Mouse (Mus musculus) hindbrain, embryonic 14.5 days (tissue): Measurements from ENCODE around the gene Plcd4. TPM values are rescaled to one million over a fixed set of nuclear protein-coding genes. Genes with fewer than 3 reads are reported as not detected.
A peak's percentile ranks its signal among the peaks of the same experiment; 100 is the strongest.

Source experiments
- ATAC-seq: fragments of 200-750 bp; cut with Nextera tagmentation; 2 replicates; pipeline ENCODE4 v1.8.0; 2017; ENCODE audit warnings: moderate number of reproducible peaks, mild to moderate bottlenecking, moderate TSS enrichment, moderate library complexity; ENCODE audit not compliant: low FRiP score
- DNase-seq: peaks from one replicate; pipeline ENCODE4 v3.0.0-alpha.2; 2015; ENCODE audit warnings: low spot score
- H3K27ac ChIP-seq: fragments of 300-500 bp; sonication (generic); 2 replicates; pipeline ENCODE4 v1.5.1; 2014; ENCODE audit warnings: mild to moderate bottlenecking, moderate library complexity
- H3K27me3 ChIP-seq: fragments of 300-500 bp; sonication (generic); 2 replicates; pipeline ENCODE4 v1.6.1; 2014; ENCODE audit warnings: mild to moderate bottlenecking, low read length, mixed read lengths; ENCODE audit not compliant: control insufficient read depth, insufficient read depth
- H3K36me3 ChIP-seq: fragments of 300-500 bp; sonication (generic); replicated peaks from 2 replicates; pipeline ENCODE4 v1.6.1; 2014; ENCODE audit not compliant: control insufficient read depth, insufficient read depth
- H3K4me1 ChIP-seq: fragments of 300-500 bp; sonication (generic); replicated peaks from 2 replicates; pipeline ENCODE4 v1.6.1; 2014; ENCODE audit warnings: antibody characterized with exemption, low read length, mixed read lengths; ENCODE audit not compliant: control insufficient read depth, insufficient read depth
- H3K4me2 ChIP-seq: fragments of 300-500 bp; sonication (generic); replicated peaks from 2 replicates; pipeline ENCODE4 v1.6.1; 2014; ENCODE audit warnings: mild to moderate bottlenecking, moderate library complexity
- H3K4me3 ChIP-seq: fragments of 300-500 bp; sonication (generic); replicated peaks from 2 replicates; pipeline ENCODE4 v1.5.1; 2014; ENCODE audit warnings: mild to moderate bottlenecking, low read length
- H3K9ac ChIP-seq: fragments of 300-500 bp; sonication (generic); 2 replicates; pipeline ENCODE4 v1.6.1; 2014
- H3K9me3 ChIP-seq: fragments of 300-500 bp; sonication (generic); 2 replicates; pipeline ENCODE4 v1.6.1; 2016; ENCODE audit warnings: low read length; ENCODE audit not compliant: control insufficient read depth
- WGBS: fragments of 180-500 bp; shearing (Covaris S2); extraction: QIAGEN DNeasy Blood & Tissue Kit; methylation state at CpG from one replicate; pipeline ENCODE4 v1.1.7; 2014; 5-methylcytosine and 5-hydroxymethylcytosine counted together
- polyA plus RNA-seq: library from polyadenylated mRNA; unstranded; fragments of >200 nt; fragmentation: Nextera tagmentation; extraction: Ambion mirVana; gene quantifications from 2 replicates; pipeline ENCODE4 v1.2.1, GENCODE M21; 2014

Gene Plcd4
- polyA plus RNA-seq, 1 experiment from 2014 or later: 4.9 TPM

DNA sequence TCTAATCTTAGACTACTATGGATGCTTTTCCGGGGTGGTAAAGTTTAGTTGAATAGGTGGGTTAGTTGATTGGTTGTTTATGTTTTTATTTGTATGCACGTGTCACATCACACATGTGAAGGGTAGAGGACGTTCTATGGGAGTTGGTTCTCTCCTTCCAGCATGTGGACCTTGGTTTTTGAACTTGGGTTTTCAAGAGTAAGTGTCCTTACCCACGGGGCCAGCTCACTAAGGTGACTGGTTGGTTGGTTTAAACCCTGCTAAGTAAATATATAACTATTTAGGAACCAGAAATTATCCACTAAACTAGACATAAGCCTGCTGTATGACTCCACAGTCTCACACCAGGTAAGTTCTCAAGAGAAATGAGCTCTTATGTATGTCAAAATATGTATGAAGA, 17.9 kb upstream of the Plcd4 start:
- WGBS: 94% methylated on average over 4 of the region's 4 CpGs

DNA sequence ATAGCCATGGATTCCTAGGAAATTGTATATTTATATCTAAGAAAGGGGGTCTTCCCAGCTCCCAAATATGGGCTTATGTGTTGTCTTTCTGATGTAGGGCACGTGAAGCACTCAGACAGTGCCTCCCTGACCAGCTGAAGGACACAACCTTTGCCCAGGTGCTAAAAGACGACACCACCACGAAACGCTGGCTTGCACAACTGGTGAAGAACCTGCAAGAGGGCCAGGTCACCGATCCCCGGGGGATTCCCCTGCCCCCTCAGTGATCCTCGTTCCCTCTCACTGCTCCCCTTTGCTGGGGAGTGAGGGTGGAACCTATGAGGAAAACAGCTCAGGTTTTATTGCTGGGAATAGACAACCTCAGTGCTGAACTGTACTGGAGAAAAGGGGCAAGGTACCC, 14.1 kb upstream of the Plcd4 start:
- Histone ChIP-seq H3K4me3 (no peak overlapping the region), H3K27me3 (no peaks in the 10 kb centered on the region), H3K36me3 (peaks cover 96% of the 10 kb centered on the region), H3K4me2 (no peak overlapping the region), H3K27ac (no peak overlapping the region), H3K4me1 (no peaks in the 10 kb centered on the region), H3K9ac (no peak overlapping the region), H3K9me3 (no peaks in the 10 kb centered on the region)
- ATAC-seq (no peak), DNase-seq (no peak)
- WGBS: 91% methylated on average over 7 of the region's 7 CpGs

More for the DNA sequence above, 17.9 kb upstream of the Plcd4 start:
- Histone ChIP-seq H3K9ac (no peak overlapping the region), H3K4me2 (no peak overlapping the region), H3K27ac (no peak overlapping the region), H3K36me3 (peaks cover 93% of the 10 kb centered on the region), H3K9me3 (no peaks in the 10 kb centered on the region), H3K4me1 (no peaks in the 10 kb centered on the region), H3K4me3 (no peak overlapping the region), H3K27me3 (no peaks in the 10 kb centered on the region)
- ATAC-seq (no peak), DNase-seq (no peak)

DNA sequence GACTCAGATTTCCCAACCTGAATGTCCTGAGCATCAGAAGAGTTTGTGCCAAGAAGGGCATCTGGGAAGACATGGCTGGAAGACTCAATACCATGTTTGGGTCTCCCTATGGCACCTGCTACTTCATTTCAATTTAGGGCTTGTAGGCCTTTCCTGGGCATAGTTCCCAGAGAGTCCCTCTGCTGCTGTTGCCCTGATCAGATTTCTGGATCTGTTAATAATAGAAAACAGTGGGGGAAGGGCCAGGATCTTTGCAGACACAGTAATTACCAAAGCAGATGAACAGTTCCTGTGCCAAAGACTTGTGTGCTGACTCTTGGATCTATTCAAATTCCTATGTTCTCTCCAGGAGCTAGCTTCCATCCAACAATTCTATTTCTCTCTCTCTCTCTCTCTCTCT, 4.0 kb upstream of the Plcd4 start:
- no peaks in the 10 kb centered on the region for H3K4me1 ChIP-seq
- H3K36me3 ChIP-seq: no peaks in the 10 kb centered on the region
- ATAC-seq (no peak), DNase-seq (peak; percentile 27)
- no peak overlapping the region for H3K4me2 ChIP-seq
- H3K27ac ChIP-seq: no peak overlapping the region
- no peaks in the 10 kb centered on the region for H3K9me3 ChIP-seq
- H3K9ac ChIP-seq: no peak overlapping the region
- no peak overlapping the region for H3K4me3 ChIP-seq
- H3K27me3 ChIP-seq: no peaks in the 10 kb centered on the region

DNA sequence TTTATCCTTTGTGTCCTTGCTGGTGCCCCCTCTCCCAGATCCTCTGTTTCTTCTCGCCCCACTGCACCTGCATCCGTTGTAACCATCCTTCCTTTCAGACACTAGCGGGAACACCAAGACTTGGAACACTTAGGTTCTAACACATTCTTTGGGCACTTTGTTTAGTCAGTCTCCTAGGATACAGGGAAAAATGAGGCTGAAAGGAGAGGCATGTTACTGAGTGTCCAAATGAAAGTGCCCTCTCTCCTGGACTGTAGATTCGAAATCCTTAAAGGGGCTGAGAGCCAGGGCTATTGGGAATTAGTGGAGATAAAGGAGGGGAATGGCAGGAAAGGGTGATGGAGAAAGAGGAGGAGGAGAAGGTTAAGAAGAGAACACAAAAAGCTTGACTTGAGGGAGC, 1.5 kb downstream of the Plcd4 start, which contains the start of gene Usp37:
Usp37 (minus strand) TSS at position 101 of the 400 bp plus-strand sequence.
- H3K27me3 ChIP-seq: no peaks in the 10 kb centered on the region
- peak within 1 kb of the TSS; percentile 6 for H3K4me2 ChIP-seq
- DNase-seq (no peak), ATAC-seq (no peak)
- no peaks in the 10 kb centered on the region for H3K36me3 ChIP-seq
- no peak within 1 kb of the TSS for H3K9ac ChIP-seq
- WGBS: 18% methylated on average over 4 of the region's 4 CpGs
- no peak within 1 kb of the TSS for H3K4me3 ChIP-seq
- no peaks in the 10 kb centered on the region for H3K9me3 ChIP-seq
- H3K27ac ChIP-seq: no peak within 1 kb of the TSS
- no peaks in the 10 kb centered on the region for H3K4me1 ChIP-seq

DNA sequence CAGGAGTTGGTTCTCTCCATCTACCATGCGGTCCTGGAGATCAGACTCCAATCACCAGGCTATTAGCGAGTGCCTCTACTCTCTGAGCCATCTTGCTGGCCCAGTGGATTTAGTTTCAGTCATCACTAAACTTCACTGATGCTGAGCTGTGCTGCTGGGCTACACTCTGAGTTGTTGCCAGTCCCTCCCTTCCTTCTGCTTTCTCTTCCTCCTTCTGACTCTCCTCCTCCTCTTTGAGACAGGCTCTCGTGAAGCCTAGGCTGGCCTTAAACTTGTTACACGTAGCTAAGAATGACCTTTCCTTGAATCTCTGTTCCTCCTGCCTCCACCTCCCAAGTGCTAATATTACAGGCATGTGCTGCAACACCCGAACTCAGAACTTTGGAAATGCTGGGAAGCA, 16.4 kb downstream of the Plcd4 start:
- Histone ChIP-seq H3K27me3 (no peaks in the 10 kb centered on the region), H3K4me1 (no peaks in the 10 kb centered on the region), H3K9ac (no peak overlapping the region), H3K36me3 (peaks cover 5% of the 10 kb centered on the region; the same call in 1 of the 2 replicates), H3K4me2 (no peak overlapping the region), H3K9me3 (no peaks in the 10 kb centered on the region), H3K27ac (no peak overlapping the region), H3K4me3 (no peak overlapping the region)
- ATAC-seq: no peak
- 91% methylated on average over 5 of the region's 5 CpGs for WGBS
- DNase-seq: no peak

DNA sequence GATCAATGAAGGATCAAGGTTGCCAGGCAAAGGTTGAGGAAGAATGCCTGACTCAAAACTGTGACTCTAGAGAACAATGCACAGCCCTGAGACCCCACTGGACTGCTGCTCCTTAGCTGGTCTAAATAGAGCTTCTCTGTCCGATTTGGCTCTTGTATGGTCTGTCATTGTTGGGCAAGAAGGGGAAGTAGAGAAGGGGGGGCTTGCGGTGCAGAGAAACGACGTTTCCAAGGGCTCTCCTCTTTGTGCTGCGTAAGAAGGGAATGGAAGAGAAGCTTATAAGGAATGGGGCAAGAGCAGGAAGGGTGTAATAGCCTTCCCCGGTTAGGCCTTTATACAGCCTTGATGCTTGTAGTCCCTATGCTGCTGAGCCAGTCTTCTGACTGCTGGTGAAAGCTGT, 23.1 kb downstream of the Plcd4 start:
- DNase-seq (no peak), ATAC-seq (no peak)
- no peaks in the 10 kb centered on the region for H3K27me3 ChIP-seq
- no peaks in the 10 kb centered on the region for H3K9me3 ChIP-seq
- no peaks in the 10 kb centered on the region for H3K4me1 ChIP-seq
- H3K9ac ChIP-seq: no peak overlapping the region
- no peak overlapping the region for H3K4me2 ChIP-seq
- WGBS: 64% methylated on average over 6 of the region's 6 CpGs
- H3K36me3 ChIP-seq: peaks cover 70% of the 10 kb centered on the region
- H3K4me3 ChIP-seq: no peak overlapping the region
- no peak overlapping the region for H3K27ac ChIP-seq

DNA sequence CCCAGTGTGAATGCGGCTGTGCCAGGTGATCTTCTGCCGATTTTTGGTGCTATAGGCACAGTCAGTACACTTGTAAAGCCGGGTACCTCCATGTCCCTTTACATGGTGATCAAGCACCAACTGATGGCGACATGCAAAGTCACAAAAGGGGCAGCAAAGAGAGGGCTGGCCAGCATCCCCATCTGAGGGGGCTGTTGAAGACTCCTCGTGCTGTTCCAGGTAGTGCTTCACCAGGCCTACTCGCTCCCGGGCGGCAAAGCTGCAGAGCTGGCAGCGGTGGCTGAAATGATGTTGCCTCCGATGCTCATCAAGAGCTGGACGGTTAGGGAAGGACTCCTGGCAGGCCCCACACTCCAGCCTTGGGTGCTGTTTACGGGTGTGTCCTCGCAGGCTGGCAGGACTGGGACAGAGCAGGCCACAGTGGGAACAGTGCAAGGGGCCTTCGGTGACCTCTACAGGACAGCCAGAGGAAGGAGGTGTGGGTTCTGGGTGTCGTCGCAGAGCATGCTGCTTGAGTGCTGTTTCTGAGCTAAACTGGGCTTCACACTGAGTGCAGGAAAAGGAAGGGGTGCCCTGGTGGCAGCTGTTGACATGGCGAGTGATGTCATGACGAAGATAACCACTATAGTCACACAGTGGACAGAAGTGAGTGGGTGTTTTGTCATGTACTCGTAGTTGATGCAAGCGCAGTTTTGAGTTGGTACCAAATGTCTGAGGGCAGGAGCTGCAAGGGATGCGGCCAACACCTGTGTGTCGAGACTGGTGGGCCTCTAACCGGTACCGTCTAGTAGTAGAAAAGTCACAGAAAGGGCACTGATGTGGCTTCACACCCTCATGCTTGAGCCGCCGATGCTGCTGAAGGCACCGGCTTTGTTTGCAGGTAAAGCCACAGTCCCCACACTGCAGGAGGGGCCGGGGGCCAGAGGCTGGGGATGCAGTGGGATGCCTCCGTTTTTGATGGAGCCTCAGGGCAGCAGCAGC, 27.3 kb downstream of the Plcd4 start:
- Histone ChIP-seq H3K9ac (no peak overlapping the region), H3K4me1 (no peaks in the 10 kb centered on the region), H3K36me3 (peaks cover 97% of the 10 kb centered on the region), H3K27me3 (no peaks in the 10 kb centered on the region), H3K4me3 (no peak overlapping the region), H3K4me2 (no peak overlapping the region), H3K27ac (no peak overlapping the region), H3K9me3 (no peaks in the 10 kb centered on the region)
- ATAC-seq: no peak; the same call in 1 of the 2 replicates
- no peak for DNase-seq
- WGBS: 93% methylated on average over 29 of the region's 29 CpGs

DNA sequence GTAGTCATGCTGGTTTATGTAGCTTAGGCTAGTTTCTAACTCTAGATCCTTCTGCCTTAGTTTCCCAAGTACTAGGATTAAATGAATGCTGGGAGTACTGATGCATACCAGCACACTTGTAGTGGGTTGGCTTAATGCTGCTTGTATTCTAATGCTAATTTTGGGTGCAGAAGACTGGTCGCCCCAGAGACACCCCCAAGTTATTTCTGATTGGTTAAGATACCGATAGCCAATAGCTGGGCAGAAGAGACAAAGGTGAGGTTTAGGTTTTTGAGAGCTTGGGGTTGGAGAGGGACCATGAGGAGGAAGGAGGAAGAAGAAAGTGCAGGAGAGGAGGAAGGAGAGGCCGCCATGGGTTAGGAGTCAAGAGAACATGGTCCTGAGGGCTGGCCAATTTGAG, 39.9 kb downstream of the Plcd4 start:
- no peak for DNase-seq
- Histone ChIP-seq H3K27me3 (no peaks in the 10 kb centered on the region), H3K4me3 (no peak overlapping the region), H3K9me3 (no peaks in the 10 kb centered on the region), H3K27ac (no peak overlapping the region), H3K9ac (no peak overlapping the region), H3K4me1 (peaks cover 15% of the 10 kb centered on the region), H3K4me2 (no peak overlapping the region), H3K36me3 (peaks cover 44% of the 10 kb centered on the region)
- ATAC-seq: no peak
- 83% methylated on average over 3 of the region's 3 CpGs for WGBS

DNA sequence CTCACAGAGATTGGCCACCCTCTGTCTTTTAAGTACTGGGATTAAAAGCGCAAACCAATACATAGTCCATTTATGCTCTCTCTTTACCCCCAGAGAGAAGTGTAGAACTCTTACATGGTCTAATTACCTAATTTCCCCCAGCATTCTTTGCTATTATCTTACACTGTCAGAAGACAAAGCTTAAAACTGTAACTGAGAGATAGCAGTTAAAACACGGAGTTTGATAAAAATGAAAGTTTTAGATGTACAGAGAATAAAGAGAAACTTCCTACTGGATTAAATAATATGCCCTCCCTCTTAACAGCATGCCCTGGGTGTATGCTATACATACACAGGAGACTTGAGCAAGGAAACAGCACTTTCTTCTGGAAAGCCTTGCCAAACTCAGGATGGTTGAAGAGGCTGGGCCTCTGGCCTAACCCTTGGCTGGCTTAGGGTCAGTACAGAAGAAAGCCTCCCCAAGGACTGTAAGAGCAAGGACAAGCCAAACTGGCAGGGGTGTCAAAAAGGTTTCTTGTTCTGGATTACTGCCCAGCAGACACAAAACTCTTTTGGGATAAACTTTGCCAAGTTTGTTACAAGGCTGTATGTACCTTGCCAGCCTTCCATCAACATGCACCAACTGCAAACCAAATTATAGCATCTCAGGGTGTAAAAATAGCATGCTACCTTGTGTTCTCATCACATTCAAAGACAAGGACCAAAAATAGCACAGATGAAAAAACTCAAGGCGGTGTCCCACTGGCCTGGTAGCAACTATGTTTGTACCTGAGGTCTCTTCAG, 42.1 kb downstream of the Plcd4 start:
- Histone ChIP-seq H3K9me3 (no peaks in the 10 kb centered on the region), H3K4me3 (no peak overlapping the region), H3K36me3 (peaks cover 25% of the 10 kb centered on the region), H3K9ac (no peak overlapping the region), H3K4me2 (no peak overlapping the region), H3K27me3 (no peaks in the 10 kb centered on the region), H3K4me1 (peaks cover 21% of the 10 kb centered on the region), H3K27ac (no peak overlapping the region)
- DNase-seq: no peak
- ATAC-seq: no peak
- WGBS: 96% methylated on average over 3 of the region's 3 CpGs
